Mouse (Mus musculus) CD8-positive naive resting alpha-beta T cell, adult 2 months (primary cell): ENCODE measurements around the gene Susd1.

Experiments used
- DNase-seq, 2 experiments: peaks; one replicate each; pipeline ENCODE4 v3.0.0; 2022; ENCODE audit warnings: low read depth in 2 of 2, low spot score in 2 of 2

Susd1 gene

DNA sequence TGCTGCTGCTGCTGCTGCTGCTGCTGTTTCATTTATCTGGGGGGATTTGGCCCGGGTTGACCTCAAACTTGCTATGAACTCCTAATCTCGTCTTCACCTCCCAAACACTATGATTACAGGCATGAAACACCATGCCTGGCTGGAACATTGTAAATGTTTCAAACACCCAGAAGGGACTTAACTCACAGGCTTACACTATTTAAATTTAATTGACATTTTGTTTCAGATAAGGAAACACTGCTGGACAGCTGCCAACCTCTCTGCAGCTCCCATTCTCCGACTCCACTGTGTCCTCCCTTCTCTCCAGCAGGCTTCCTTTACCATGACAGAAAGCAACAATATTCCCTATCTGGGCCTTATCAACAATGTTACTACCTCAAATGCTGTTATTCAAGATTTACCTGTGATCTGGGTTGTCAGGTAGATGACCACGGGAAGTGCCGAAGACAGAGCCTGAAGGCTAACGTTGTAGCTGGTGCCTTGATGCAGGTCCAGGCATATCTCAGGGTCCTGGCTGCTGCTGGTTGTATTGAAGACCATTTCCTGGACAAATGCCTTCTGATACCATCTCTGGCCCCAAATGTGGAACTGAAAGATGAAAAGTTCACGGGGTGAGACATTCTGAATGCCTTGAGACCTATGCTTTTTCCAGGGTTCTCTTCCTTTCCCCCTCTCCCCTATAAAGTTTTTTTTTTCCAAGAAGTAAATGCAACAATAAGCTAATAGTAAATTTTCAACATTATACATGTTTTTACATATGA lies 88.8 kb downstream of the Susd1 start:
- DNase-seq: no peak

DNA sequence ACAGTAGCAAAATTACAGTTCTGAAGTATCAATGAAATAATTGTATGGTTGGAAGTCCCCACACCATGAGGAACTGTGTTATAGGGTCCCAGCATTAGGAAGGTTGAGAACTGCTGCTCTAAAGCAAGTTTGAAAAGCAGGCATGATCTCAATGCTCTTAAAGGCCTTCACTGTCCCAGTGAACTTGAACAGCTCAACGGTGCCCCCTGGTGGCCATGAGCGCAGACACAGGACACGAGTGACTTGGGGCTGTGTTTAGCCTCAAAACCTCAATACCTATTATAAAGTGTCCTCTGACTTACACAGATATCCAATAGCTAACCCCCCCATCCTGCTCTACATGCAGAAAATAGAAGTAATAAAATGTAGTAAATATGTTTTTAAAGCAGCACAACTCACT lies 97.7 kb downstream of the Susd1 start:
- DNase-seq: peak; percentile 93

DNA sequence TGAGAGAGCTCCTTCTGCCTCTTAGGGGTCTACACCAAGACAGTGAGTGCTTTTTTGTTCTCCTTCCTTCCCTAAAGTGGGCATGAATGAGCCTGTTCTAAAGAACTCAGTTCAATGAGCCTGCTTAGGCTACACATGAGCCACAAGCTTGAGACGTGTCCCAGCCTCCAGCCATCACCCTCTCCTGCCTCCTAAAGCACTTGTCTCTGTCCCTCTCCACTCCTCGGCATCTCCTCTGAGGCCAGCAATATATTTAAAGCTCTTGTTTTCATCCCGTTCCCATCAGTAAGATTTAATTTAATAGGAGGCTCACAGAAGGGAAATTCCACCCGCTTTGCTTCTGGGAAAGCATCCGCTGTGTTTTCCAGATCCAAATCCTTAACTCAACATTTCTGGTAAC lies 98.4 kb downstream of the Susd1 start:
- no peak for DNase-seq

DNA sequence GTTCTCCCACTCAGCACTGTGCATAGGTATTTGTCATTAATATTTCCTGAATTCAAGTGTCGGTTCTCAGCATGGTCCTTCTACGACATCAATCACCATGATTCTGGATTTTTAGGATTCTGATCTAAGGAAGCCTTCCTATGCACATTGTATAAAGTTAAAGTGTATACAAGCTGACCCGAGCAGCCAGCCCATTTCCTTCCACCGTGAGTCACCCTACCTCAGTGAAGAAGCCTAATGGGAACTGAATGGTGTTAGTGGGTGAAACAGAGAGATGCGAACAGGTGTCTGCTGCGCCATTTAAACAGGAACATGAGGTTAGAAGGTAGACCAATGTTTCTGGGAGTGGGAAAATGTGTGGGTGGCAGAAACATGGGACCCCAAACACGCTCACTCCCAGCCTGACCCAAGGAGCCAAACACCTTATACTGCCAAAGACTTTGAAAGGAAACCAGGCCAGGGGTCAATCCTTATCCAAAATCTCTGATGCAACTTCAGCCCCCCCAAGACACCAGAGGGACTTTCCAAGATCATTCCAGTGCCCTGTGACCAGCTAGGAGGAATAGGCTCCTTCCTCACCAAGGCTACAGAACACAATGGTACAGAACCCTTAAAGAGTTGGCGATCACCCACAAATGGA lies 99.4 kb downstream of the Susd1 start:
- DNase-seq: no peak

DNA sequence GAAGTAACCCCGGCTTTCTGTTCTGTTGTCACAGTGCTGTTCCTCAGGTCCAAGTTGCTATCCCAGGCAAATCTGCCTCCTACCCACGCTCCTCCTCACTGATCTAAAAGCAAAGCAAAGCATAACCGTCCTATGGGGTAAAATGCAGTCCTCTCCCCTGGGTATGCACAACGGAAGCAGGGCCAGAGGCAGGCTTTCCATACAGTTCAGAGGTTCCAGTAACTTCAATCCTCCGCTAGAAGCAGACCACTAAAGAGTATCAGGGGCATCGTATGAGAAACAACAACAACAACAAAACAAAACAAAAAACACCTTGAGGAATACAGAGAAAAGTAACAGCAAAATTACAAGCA lies 100.9 kb downstream of the Susd1 start:
- DNase-seq: no peak

DNA sequence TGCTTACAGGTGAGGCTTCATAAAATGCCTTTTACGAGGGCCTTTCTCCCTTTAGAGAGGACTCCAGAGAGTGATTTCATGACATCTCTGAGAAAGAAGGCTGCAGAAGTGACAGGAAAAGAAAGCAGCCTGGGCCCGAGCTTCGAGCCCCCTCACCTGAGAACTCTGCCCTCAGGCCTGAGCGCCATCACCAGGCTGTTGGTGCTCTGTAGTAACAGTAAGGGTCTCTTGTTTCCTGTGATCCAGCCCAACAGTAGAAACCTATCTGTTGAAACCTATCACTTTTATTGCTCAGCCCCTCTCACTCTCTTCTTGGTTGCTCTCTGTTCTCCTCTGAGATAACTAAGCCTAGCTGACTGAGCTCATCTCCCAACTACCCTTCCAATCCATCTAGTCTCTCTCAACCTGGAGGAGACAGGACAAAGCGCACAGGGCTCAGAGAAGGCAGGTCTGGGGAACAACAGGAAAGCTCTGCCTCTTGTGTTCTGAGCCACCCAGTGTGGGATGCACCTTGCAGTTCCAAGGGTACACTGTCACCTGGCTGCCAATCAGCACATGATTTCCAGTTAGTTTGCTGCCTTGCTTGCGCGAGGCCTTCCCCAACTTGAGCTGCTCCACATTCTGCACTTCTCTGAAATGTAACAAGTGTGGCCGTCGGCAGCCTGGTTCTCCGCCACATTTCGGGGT lies 101.4 kb downstream of the Susd1 start:
- peak; percentile 31 to 40 for DNase-seq

DNA sequence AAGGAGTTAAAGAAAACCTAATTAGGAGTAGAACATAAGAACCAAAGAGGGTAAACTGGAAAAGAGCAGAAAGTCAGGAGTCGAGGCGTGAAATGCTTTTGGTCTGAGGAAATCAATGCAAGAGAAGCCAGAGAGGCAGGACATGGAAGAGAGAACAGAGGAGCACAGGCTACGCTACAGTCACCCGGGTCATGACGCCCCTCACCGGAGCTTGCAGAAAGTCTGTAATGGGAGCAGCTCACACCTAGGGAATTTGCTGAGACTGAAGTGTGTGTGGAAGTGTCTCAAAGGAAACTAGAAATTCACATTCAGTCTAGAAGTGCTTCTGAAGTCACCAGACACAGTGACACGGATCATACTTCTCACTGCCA lies 102.0 kb downstream of the Susd1 start:
- DNase-seq: no peak

DNA sequence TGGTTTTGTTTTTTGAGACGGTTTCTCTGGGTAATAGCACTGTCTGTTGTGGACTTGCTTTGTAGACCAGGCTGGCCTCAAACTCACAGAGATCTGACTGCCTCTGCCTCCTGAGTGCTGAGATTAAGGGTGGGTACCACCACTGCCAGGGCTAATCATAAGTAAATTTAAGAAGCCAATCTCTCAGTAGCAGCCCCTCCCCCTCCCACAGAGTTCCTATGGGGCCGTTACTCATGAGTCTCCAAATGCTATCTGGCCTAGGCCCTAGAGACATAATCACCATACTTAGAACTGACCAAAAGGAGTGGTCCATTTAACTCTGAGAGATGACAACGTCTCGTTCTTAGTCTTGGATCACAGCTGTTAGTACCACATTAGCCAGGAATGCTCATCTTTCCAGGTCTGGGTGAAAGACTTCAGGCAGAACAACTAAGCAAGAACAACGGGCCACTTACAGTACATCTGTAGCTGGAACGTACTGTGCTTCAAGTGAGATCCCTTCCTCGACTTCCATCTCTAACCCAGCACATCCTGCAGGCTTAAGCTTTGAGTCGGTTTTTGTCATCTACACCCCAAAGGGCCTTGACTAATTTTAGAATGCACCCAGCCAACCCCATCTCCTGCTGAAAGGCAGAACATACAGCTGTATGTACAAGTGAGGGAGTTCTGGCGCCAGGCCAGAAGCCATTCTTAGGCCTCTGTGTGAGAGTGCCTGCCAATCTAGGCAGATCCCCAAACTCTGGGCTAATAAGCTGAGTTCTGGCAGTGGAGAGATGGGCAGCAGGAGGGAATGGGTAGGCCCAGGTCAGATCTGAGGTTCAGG lies 102.6 kb downstream of the Susd1 start:
- DNase-seq: peak; percentile 41 to 59

DNA sequence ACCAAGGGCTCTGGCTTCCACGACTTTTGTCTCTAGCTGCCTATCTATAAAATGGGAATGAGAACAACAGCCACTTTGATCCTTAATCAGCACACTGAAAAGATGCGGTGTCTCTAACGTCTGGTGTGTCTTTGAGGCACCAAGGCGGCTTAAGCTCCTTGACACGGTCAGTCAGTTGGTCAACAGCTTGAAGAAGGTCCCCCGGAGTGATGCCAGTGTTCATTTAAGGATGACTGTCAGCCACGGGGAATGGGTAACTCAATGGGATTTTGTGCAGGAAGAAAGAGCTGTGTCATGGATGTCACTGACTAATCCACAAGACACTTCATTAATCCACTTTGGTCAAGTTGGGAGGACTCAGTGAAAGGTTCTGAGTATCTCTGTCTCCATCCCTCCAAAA lies 103.3 kb downstream of the Susd1 start:
- no peak for DNase-seq

DNA sequence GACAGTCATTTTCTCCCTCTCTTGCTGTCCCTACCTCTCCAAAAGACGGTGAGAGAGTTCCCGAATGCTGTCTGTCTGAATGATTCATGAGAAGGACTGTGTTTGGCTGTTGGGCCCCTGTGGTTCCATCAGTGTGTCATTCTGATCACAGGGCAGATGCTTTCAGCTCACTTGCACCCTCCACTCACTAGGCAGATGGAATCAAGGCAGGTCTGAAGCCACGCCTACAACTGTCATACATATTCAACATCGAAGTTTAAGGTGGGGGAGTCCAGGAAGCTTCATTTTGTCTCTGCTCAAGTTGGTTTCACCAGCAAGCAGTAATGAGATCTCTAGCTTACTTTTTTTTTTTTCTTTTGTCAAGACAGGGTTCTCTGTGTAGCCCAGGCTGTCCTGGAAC lies 104.2 kb downstream of the Susd1 start:
- DNase-seq: peak in 1 of 2 experiments; percentile 41

DNA sequence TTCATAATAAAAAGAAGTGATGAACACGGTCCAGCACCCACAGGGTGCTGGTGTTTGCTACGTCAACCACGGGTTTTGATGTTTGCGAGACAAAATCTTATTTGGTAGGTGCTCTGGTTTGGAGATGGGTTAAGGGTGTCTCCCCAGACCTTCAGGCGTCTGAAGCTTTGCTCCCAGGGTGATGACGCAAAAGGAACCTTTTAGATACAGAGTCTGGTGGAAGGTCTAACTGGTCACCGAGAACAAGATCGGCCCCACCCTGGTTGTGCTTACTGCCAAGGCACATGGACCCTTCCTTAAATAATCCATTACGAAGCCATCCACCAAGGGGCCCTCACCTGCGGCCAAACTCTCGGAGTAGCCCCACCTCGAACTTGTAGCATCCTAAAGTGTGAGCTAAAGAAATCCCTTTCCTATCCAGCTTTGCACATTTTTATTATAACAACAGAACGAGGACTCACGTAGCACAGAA lies 105.0 kb downstream of the Susd1 start:
- DNase-seq: no peak

DNA sequence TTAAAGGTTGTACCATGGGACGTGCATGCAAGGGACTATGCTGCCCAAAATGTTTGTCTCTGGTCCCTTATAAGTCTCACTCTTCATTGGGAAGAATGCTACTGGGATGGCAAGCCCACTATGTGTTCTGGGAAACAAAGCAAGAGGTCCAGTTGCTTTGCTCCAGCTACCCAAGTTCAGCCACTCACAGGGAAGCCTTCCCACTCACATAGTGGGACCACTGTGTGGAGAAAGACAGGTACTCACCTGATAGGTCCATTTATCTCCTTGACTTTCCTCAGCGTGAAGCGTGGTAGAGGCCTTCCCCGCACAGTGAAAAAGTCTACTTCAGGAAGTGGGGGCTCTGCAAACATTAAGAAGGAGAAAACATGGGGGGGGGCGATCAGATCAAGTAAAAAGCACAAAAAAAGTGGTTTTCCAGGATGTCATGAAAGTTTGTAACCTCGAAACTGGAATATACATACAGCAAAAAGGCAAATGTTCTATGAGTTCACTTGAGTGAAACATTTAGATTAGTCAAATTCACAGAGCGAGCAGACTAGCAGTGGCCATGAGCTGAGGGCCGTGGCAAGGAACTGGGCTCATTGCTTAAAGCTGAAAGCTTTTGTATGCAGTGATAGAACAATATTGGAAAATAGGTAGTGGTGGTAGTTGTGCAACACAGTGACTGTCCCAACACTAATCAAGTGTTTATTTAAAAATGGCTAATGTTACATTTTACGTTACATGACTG lies 105.6 kb downstream of the Susd1 start:
- no peak for DNase-seq

DNA sequence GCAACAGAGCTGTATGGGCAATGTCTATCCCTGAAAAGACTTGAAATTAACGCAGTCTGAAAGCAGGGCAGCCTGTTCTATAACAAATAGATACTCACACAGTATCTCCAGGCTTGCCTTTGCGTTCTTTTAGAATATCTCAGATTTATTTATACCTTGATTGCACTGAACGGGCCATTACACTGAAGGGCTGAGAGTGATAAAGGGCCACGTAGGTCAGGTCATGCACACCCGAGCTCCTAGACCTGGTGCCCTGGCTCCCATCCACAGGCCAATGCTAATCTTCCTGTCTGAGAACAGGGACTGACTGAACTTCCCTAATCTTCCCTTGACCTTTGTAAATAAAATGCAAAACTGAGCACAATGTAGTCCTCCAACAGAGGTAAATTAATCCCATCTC lies 106.3 kb downstream of the Susd1 start:
- DNase-seq: no peak

DNA sequence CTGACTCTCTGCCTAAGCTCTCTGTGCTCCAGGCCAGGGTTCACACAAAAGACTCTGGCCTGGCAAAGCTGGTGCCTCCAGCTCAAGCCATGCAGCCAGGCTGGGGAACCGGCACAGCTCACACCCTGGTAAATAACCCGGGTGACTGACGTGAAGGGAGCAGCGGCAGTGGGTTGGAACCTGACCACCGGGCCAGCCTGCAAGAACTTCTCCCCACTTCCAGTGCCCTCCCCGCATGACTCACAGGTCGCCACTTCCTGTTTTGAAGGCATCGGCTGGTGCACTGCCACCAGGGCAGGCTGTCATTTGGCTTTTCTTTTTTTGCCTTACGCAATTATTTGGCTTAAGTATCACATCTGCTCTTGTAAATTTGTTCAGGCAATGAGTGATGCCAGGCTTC lies 106.8 kb downstream of the Susd1 start:
- peak; percentile 96 for DNase-seq

DNA sequence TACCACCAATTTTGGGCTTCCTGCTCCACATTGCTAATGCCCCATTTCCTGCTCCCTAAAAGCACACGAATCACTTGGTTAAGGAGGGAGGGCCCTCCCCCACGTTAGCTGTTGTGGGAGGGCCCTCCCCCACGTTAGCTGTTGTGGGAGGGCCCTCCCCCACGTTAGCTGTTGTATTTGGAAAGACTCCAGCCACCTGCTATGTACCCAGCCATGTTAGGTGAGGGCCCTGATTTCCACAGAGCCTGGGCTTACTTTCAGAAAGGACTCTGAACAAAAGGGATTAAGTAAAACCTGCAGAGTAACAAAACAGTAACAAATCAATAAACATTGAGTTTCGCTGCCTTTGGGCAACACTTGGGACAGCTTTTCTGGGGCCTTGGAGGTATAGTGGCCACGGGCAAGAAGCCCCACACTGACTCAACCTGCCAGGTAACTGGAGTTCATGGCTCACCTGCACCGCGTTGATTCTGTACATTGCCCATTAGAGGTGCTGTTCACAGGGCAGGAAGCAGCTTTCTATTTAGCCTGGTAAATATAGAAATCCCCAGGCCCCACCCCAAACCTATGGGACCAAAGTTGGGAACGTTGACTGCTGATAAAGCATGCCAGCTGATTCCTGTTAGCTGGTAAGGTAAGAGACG lies 107.3 kb downstream of the Susd1 start:
- no peak for DNase-seq

DNA sequence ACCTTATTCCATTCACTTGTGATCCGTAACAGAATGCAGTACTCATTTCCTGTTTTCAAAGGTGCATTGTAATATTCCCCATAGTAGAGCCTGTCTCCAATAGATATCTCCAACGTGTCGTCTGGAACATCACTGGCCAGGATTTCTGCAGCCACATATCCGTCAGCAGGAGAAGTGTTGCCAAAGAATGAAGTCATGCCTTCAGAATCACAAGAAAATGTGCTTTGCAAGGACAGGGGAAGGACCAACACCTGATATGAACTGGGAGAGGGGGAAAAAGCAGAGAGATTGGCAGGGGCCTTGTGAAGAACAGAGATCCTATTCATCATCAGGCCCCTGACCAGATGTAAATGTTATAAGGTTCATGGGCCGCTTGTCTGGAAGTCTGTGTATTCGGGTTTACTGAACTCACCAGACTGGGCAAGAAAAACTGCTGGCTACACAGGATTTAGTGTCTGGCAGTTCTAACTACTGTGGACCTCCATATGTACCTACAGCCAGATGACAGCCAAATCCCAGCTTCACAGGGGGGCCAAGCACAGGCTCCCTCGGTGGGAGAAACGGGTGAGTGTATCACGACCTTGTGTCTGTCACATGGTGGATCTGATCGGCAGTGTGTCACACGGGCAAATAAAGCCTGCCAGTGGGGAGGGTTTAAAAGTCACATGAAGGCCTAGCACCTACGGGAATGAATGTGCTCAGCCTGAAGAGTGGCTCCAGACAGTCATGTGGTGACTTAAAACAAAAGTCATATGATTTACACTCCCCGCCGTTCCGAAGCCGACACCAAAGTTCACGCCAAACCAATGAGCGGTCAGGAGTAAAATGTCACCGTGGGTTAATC lies 108.8 kb downstream of the Susd1 start:
- DNase-seq: no peak

DNA sequence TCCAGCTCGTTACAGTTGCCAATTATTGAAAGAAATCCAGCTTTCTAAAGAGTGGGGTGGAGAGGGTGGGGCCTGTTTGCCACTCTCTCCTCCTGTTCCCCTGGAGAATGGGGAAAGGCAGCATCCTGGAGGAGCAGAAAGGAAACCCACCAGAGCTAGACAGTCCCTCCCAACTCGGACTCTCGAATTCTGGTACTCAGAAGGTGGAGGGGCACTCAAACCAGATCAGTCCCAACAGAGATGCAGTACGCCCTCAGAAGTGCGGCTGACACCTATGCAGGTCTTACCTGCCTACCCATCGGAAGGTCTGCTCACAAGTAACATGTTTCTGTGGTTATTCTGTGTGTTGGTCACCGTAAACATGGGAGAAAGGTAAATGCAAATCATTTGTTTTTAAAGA lies 109.6 kb downstream of the Susd1 start:
- no peak for DNase-seq

DNA sequence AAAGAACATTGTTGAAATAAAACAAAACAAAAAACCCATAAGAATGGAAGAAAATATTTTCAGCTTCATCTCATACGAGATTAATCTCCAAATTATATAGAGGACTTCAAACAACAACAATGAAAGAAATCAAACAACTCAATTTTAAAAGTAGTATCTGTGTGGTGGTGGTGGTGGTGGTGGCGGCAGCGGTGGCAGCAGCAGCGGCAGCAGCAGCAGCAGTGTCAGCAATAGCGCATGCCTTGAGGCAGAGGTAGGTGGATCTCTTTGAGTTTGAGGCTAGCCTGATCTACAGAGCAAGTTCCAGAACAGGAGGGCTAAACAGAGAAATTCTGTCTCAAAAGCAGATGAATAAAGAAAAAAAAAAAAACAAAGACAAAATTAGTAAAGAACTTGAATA lies 110.4 kb downstream of the Susd1 start:
- no peak for DNase-seq

DNA sequence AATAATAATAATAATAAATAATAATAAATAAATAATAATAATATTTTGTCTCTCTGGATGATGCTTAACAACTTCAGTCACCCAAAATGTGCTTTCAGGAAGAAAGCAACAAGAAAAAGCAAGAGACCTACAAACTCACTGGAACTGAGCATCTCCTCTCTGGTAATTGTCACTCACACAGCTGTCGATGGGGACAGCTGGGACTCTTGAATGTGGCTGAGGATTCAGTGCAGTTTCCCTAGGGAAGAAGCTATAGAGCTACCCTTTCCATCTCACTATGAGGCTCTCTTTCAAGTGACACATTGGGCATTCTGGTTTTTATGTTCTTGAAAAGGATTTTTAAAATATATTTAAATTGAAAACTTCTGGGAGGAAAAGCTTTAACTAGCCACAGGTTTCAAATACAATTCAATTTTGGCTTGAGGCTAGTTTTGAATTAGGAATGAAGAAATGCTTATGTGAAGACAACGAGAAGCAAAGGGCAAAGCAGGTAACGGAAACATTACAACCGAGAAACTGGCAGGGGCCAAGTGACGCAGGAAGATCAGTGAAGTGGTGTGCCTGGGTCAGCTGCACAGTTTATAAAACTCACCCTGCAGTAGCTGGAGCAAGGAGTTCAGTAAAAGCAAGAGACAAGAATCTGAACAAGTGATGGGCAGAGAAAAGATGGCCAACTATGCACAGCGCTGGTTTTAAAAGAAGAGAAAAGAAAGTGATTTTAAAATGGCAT lies 112.2 kb downstream of the Susd1 start:
- DNase-seq: no peak
